In the genomic region with DNA sequence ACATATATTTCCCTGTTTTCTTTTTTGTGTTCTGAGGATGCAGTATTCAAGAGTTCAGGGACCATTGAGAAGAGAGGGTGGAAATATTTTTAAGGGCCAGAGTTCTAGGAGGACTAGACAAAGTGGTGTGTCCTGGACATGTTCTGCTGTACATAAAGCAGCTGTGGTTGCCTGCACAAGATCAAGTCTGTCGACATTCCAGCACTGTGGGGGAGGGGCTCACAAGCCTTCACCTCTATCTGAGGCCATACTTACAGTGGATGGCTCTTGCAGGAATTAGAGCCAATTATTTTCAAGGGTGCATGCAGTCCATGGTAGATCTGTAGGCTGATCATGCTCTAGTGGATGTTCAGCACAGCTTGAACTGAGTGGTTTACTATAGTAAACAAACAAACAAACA, we compare ENCODE assay signal across 14 mouse cellular contexts. TPM values are rescaled to one million over a fixed set of nuclear protein-coding genes. Genes with fewer than 3 reads are reported as not detected.
DNase-seq lines count a peak whose midpoint lies in the region; ATAC-seq and TF ChIP-seq lines count a peak whose summit lies in the region.
"Had no signal": no experiment of that assay in that cellular context is flagged by ENCODE, and none has a peak within 500 bp of the region (broad histone marks: within the 10 kb centered on the region; RNA-seq: fewer than 3 reads in every experiment).

No protein-coding gene starts in this region.

- 0 out of 2 replicates have a peak overlapping the region, but pooled peaks have one; percentile 18 for H3K4me3 ChIP-seq in heart, embryonic 10.5 days
- no peak overlapping the region for H3K4me3 ChIP-seq in embryonic fibroblast, embryonic 13.5 days (ENCODE audit: insufficient read depth, low read length)
- no peak overlapping the region for H3K4me3 ChIP-seq in limb, embryonic 13.5 days
- H3K4me3 ChIP-seq: liver, embryonic 12.5 days; stomach, embryonic 15.5 days had no signal

- peak; percentile 77 for DNase-seq in heart, embryonic 10.5 days (ENCODE audit: low spot score)
- DNase-seq in heart, postnatal 14 days: no peak
- peak; percentile 32 for DNase-seq in ES-CJ7 (ENCODE audit: low read depth, low spot score)
- DNase-seq in thymus, adult 18-20 months: no peak
- no peak for DNase-seq in cerebellum, postnatal 36 days
- no peak for DNase-seq in testis, postnatal 14 days (ENCODE audit: low spot score)
- DNase-seq: cerebellum, adult 18-20 months; retina, postnatal 1 day had no signal

- H3K4me1 ChIP-seq in heart, embryonic 10.5 days: peaks cover 69% of the 10 kb centered on the region
- peaks cover 30% of the 10 kb centered on the region for H3K4me1 ChIP-seq in embryonic fibroblast, embryonic 13.5 days (ENCODE audit: control insufficient read depth, insufficient read depth, low read length)
- H3K4me1 ChIP-seq in limb, embryonic 13.5 days: peaks cover 87% of the 10 kb centered on the region

- no peaks in the 10 kb centered on the region for H3K27me3 ChIP-seq in heart, embryonic 10.5 days (ENCODE audit: insufficient read depth, poor library complexity, severe bottlenecking)
- H3K27me3 ChIP-seq in limb, embryonic 13.5 days: no peaks in the 10 kb centered on the region
- H3K27me3 ChIP-seq: stomach, embryonic 15.5 days had no signal

- no peak overlapping the region for H3K27ac ChIP-seq in heart, embryonic 10.5 days
- H3K27ac ChIP-seq in embryonic fibroblast, embryonic 13.5 days (ENCODE audit: insufficient read depth, low read length): peak overlapping the region; percentile 80
- H3K27ac ChIP-seq in limb, embryonic 13.5 days: no peak overlapping the region
- H3K27ac ChIP-seq: liver, embryonic 12.5 days; stomach, embryonic 15.5 days had no signal

- H3K36me3 ChIP-seq in heart, embryonic 10.5 days: peaks cover 59% of the 10 kb centered on the region
- H3K36me3 ChIP-seq in limb, embryonic 13.5 days: peaks cover 76% of the 10 kb centered on the region

- H3K9me3 ChIP-seq in heart, embryonic 10.5 days: no peaks in the 10 kb centered on the region
- H3K9me3 ChIP-seq in limb, embryonic 13.5 days: no peaks in the 10 kb centered on the region
- H3K9me3 ChIP-seq: liver, embryonic 12.5 days; stomach, embryonic 15.5 days had no signal

- 7% methylated on average over 1 of the region's 1 CpGs for WGBS in heart, embryonic 10.5 days
- 0% methylated on average over 1 of the region's 1 CpGs for WGBS in limb, embryonic 13.5 days

- no peak for TF ChIP-seq CTCF in embryonic fibroblast, embryonic 13.5 days (IDR thresholded peaks at IDR 0.05; ENCODE audit: borderline replicate concordance, insufficient read depth, low read length)

- no peak overlapping the region for H3K9ac ChIP-seq in limb, embryonic 13.5 days
- H3K9ac ChIP-seq: liver, embryonic 12.5 days; stomach, embryonic 15.5 days had no signal

- peak overlapping the region; percentile 25; the same call in 1 of the 2 replicates for H3K4me2 ChIP-seq in limb, embryonic 13.5 days (replicated peaks)
- H3K4me2 ChIP-seq: liver, embryonic 12.5 days; stomach, embryonic 15.5 days had no signal

- no peak for ATAC-seq in limb, embryonic 13.5 days (ENCODE audit: low FRiP score, low read depth)
- ATAC-seq: liver, embryonic 12.5 days had no signal

- intact Hi-C loops in heart, postnatal 14 days (cut with DNase I): loop anchor here (5.0 to 10.0 kb wide), 3 partner anchors 60 to 770 kb away; a partner anchor contains a TSS

- TF ChIP-seq POLR2A in embryonic fibroblast, embryonic 13.5 days (IDR thresholded peaks at IDR 0.05; ENCODE audit: low read depth, low read length): no peak

RNA-seq across cellular contexts. Expression of a gene that starts 7.9 kb away (rescaled TPM):
- 30.7 and 32.3 TPM in 2 replicates for polyA plus RNA-seq in heart, embryonic 10.5 days (2016; fragmentation: Nextera tagmentation; extraction: Ambion mirVana)
- total RNA-seq in heart, postnatal 14 days (2021): 10 to 100 TPM; 14.9 to 23.6 TPM
- 122 and 140 TPM in 2 replicates for polyA plus RNA-seq in embryonic fibroblast, embryonic 13.5 days (2011; ENCODE audit: insufficient read length, low read depth, missing spikeins)
- 56.0 and 59.7 TPM in 2 replicates for polyA plus RNA-seq in limb, embryonic 13.5 days (2015; fragmentation: Nextera tagmentation; extraction: Ambion mirVana)

RNA-seq across cellular contexts. Expression of a gene that starts 20.1 kb away (rescaled TPM):
- polyA plus RNA-seq in heart, embryonic 10.5 days (2016; fragmentation: Nextera tagmentation; extraction: Ambion mirVana): 0.68 and 1.1 TPM in 2 replicates
- total RNA-seq in heart, postnatal 14 days (2021): under 1 TPM; 0.69 to 0.98 TPM
- 0.32 TPM in 1 of 2 replicates, not detected in the other for polyA plus RNA-seq in embryonic fibroblast, embryonic 13.5 days (2011; ENCODE audit: insufficient read length, low read depth, missing spikeins)
- polyA plus RNA-seq in limb, embryonic 13.5 days (2015; fragmentation: Nextera tagmentation; extraction: Ambion mirVana): 1.5 and 1.7 TPM in 2 replicates

RNA-seq across cellular contexts. Expression of a gene that starts 48.8 kb away (rescaled TPM):
- polyA plus RNA-seq in heart, embryonic 10.5 days (2016; fragmentation: Nextera tagmentation; extraction: Ambion mirVana): 0.10 TPM in 1 of 2 replicates, not detected in the other
- not detected for total RNA-seq in heart, postnatal 14 days (2021)
- not detected in 2 replicates for polyA plus RNA-seq in embryonic fibroblast, embryonic 13.5 days (2011; ENCODE audit: insufficient read length, low read depth, missing spikeins)
- not detected in 2 replicates for polyA plus RNA-seq in limb, embryonic 13.5 days (2015; fragmentation: Nextera tagmentation; extraction: Ambion mirVana)
- polyA plus RNA-seq: forebrain, embryonic 11.5 days had no signal

RNA-seq across cellular contexts. Expression of a gene that starts 52.7 kb away (rescaled TPM):
- not detected in 2 replicates for polyA plus RNA-seq in heart, embryonic 10.5 days (2016; fragmentation: Nextera tagmentation; extraction: Ambion mirVana)
- under 1 TPM in 1 of 2 experiments, not detected in 1; 0.20 TPM for total RNA-seq in heart, postnatal 14 days (2021)
- not detected in 2 replicates for polyA plus RNA-seq in embryonic fibroblast, embryonic 13.5 days (2011; ENCODE audit: insufficient read length, low read depth, missing spikeins)
- polyA plus RNA-seq in limb, embryonic 13.5 days (2015; fragmentation: Nextera tagmentation; extraction: Ambion mirVana): not detected in 2 replicates
- polyA plus RNA-seq: forebrain, embryonic 11.5 days had no signal

RNA-seq across cellular contexts. Expression of a gene that starts 52.8 kb away (rescaled TPM):
- not detected in 2 replicates for polyA plus RNA-seq in heart, embryonic 10.5 days (2016; fragmentation: Nextera tagmentation; extraction: Ambion mirVana)
- not detected for total RNA-seq in heart, postnatal 14 days (2021)
- not detected in 2 replicates for polyA plus RNA-seq in embryonic fibroblast, embryonic 13.5 days (2011; ENCODE audit: insufficient read length, low read depth, missing spikeins)
- polyA plus RNA-seq in limb, embryonic 13.5 days (2015; fragmentation: Nextera tagmentation; extraction: Ambion mirVana): not detected in 2 replicates
- polyA plus RNA-seq: forebrain, embryonic 11.5 days; gonadal fat pad, adult 2 months; liver, embryonic 12.5 days; stomach, embryonic 15.5 days had no signal

Comparison
In these comparisons a context has a peak if more than half of its experiments do, and no peak if none do; other contexts are left out.
1. DNase-seq: peak in heart, embryonic 10.5 days (single experiment) and ES-CJ7 (single experiment); none in heart, postnatal 14 days (0 of 2), thymus, adult 18-20 months (0 of 2), cerebellum, postnatal 36 days (0 of 2) and testis, postnatal 14 days (single experiment).